Mouse (Mus musculus): ENCODE results near the gene Osmr.

Gene Osmr

GRCm38 (mm10) chr15:6874601-6875019 lies at the start of gene Osmr:
TSS of gene Osmr (minus strand) at chr15:6874969.
- in situ Hi-C loops (cut with MboI; ENCODE audit: low sequenced_read_pairs): no loop called here

- in situ Hi-C loops (cut with MboI; ENCODE audit: low sequenced_read_pairs): no loop called here
Measured at GRCm38 (mm10) chr15:6919406-6919805, 44.6 kb upstream of the Osmr start.

- in situ Hi-C loops (cut with MboI; ENCODE audit: low sequenced_read_pairs): no loop called here
Measured at GRCm38 (mm10) chr15:6914163-6914562, 39.4 kb upstream of the Osmr start.

GRCm38 (mm10) chr15:6909669-6910068 lies 34.9 kb upstream of the Osmr start:
- in situ Hi-C loops (cut with MboI; ENCODE audit: low sequenced_read_pairs): loop anchor here (10.0 kb wide), 1 partner anchor 315 kb away; no protein-coding TSS in a partner anchor

- in situ Hi-C loops (cut with MboI; ENCODE audit: low sequenced_read_pairs): loop anchor here (10.0 kb wide), 1 partner anchor 316 kb away; no protein-coding TSS in a partner anchor
Measured at GRCm38 (mm10) chr15:6909084-6909483, 34.3 kb upstream of the Osmr start.

GRCm38 (mm10) chr15:6908601-6909000 lies 33.8 kb upstream of the Osmr start:
- in situ Hi-C loops (cut with MboI; ENCODE audit: low sequenced_read_pairs): loop anchor here (10.0 kb wide), 1 partner anchor 316 kb away; no protein-coding TSS in a partner anchor

GRCm38 (mm10) chr15:6906260-6907047 lies 31.7 kb upstream of the Osmr start:
- in situ Hi-C loops (cut with MboI; ENCODE audit: low sequenced_read_pairs): loop anchor here (10.0 kb wide), 1 partner anchor 318 kb away; no protein-coding TSS in a partner anchor

- in situ Hi-C loops (cut with MboI; ENCODE audit: low sequenced_read_pairs): loop anchor here (10.0 kb wide), 1 partner anchor 319 kb away; no protein-coding TSS in a partner anchor
Measured at GRCm38 (mm10) chr15:6905726-6906125, 31.0 kb upstream of the Osmr start.

- in situ Hi-C loops (cut with MboI; ENCODE audit: low sequenced_read_pairs): loop anchor here (10.0 kb wide), 1 partner anchor 321 kb away; no protein-coding TSS in a partner anchor
Measured at GRCm38 (mm10) chr15:6903286-6903975, 28.7 kb upstream of the Osmr start.

GRCm38 (mm10) chr15:6901982-6902639 lies 27.3 kb upstream of the Osmr start:
- in situ Hi-C loops (cut with MboI; ENCODE audit: low sequenced_read_pairs): loop anchor here (10.0 kb wide), 1 partner anchor 323 kb away; no protein-coding TSS in a partner anchor

- in situ Hi-C loops (cut with MboI; ENCODE audit: low sequenced_read_pairs): loop anchor here (10.0 kb wide), 1 partner anchor 324 kb away; no protein-coding TSS in a partner anchor
Measured at GRCm38 (mm10) chr15:6901236-6901635, 26.5 kb upstream of the Osmr start.

GRCm38 (mm10) chr15:6884260-6884659 lies 9.5 kb upstream of the Osmr start:
- in situ Hi-C loops (cut with MboI; ENCODE audit: low sequenced_read_pairs): no loop called here

GRCm38 (mm10) chr15:6883816-6884215 lies 9.0 kb upstream of the Osmr start:
- in situ Hi-C loops (cut with MboI; ENCODE audit: low sequenced_read_pairs): no loop called here

GRCm38 (mm10) chr15:6883091-6883490 lies 8.3 kb upstream of the Osmr start:
- in situ Hi-C loops (cut with MboI; ENCODE audit: low sequenced_read_pairs): no loop called here

- in situ Hi-C loops (cut with MboI; ENCODE audit: low sequenced_read_pairs): no loop called here
Measured at GRCm38 (mm10) chr15:6882180-6882579, 7.4 kb upstream of the Osmr start.

- in situ Hi-C loops (cut with MboI; ENCODE audit: low sequenced_read_pairs): no loop called here
Measured at GRCm38 (mm10) chr15:6881211-6881610, 6.4 kb upstream of the Osmr start.

GRCm38 (mm10) chr15:6873807-6874600 lies 765 bp downstream of the Osmr start:
- in situ Hi-C loops (cut with MboI; ENCODE audit: low sequenced_read_pairs): no loop called here

GRCm38 (mm10) chr15:6873154-6873806 lies 1.5 kb downstream of the Osmr start:
- in situ Hi-C loops (cut with MboI; ENCODE audit: low sequenced_read_pairs): no loop called here

GRCm38 (mm10) chr15:6871621-6872359 lies 3.0 kb downstream of the Osmr start:
- in situ Hi-C loops (cut with MboI; ENCODE audit: low sequenced_read_pairs): no loop called here

All from CH12F3 (cell line).